10 mouse cellular contexts compared by ENCODE assay signal in the genomic region with DNA sequence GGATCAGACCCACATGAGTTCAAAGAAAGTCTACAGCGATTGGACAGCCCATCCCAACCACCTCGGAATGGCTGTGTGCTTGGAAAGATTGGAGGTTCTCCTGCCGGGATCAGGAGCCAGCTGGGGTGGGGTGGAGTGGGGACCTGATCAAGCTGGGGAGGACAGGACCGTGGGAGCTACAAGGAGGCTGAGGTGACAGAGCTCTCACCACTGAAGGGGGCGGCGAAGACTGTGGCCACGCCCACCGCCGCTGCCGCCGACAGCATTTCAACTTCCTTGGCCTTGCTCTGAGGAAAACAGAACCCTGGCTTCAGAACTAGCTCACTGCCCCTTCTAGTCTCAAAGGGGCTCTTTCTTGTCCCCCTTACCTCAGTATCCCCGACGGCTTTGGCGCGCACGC. TPM values are rescaled to one million over a fixed set of nuclear protein-coding genes. Genes with fewer than 3 reads are reported as not detected.
DNase-seq lines count a peak whose midpoint lies in the region; ATAC-seq and TF ChIP-seq lines count a peak whose summit lies in the region.
"Had no signal": no experiment of that assay in that cellular context is flagged by ENCODE, and none has a peak within 500 bp of the region (broad histone marks: within the 10 kb centered on the region; RNA-seq: fewer than 3 reads in every experiment).

No protein-coding gene starts in this region.

- peak; percentile 34; the same call in 1 of the 2 replicates for ATAC-seq in heart, embryonic 15.5 days (replicated peaks; ENCODE audit: insufficient number of reproducible peaks, insufficient read depth, low FRiP score, low read depth)
- ATAC-seq in midbrain, embryonic 12.5 days (ENCODE audit: low FRiP score, low read depth), result no peak
- ATAC-seq in midbrain, postnatal 0 days (ENCODE audit: low FRiP score), result no peak
- 0 out of 2 replicates have a peak, but pooled peaks have one; percentile 19 for ATAC-seq in intestine, embryonic 15.5 days
- ATAC-seq in stomach, embryonic 15.5 days (ENCODE audit: insufficient read depth, low FRiP score, low read depth), result no peak

- no peak for TF ChIP-seq CTCF in midbrain, postnatal 0 days (IDR thresholded peaks at IDR 0.05)

- H3K4me3 ChIP-seq in heart, embryonic 15.5 days, result 0 out of 2 replicates have a peak overlapping the region, but pooled peaks have one; percentile 0
- no peak overlapping the region for H3K4me3 ChIP-seq in midbrain, embryonic 12.5 days
- H3K4me3 ChIP-seq in midbrain, postnatal 0 days (ENCODE audit: low read depth, low read length), result no peak overlapping the region
- H3K4me3 ChIP-seq in intestine, embryonic 15.5 days (replicated peaks), result no peak overlapping the region
- H3K4me3 ChIP-seq in stomach, embryonic 15.5 days (replicated peaks), result 0 out of 2 replicates have a peak overlapping the region, but pooled peaks have one; percentile 4
- H3K4me3 ChIP-seq: liver, embryonic 13.5 days had no signal

- DNase-seq in heart, postnatal 4 days, result no peak
- no peak for DNase-seq in midbrain, postnatal 0 days (ENCODE audit: low spot score)
- no peak for DNase-seq in urinary bladder, postnatal 14 days (ENCODE audit: low spot score)
- no peak for DNase-seq in gastrocnemius, adult 8-10 months (ENCODE audit: low spot score in 2 of 2)
- DNase-seq: adrenal gland, adult 8-10 months; liver, embryonic 13.5 days had no signal

- peak overlapping the region; percentile 31 for H3K4me2 ChIP-seq in heart, embryonic 15.5 days
- H3K4me2 ChIP-seq in midbrain, embryonic 12.5 days (replicated peaks), result peak overlapping the region; percentile 26; the same call in 1 of the 2 replicates
- no peak overlapping the region for H3K4me2 ChIP-seq in midbrain, postnatal 0 days (ENCODE audit: low read depth, low read length, poor library complexity, severe bottlenecking)
- H3K4me2 ChIP-seq in intestine, embryonic 15.5 days (replicated peaks), result peak overlapping the region; percentile 50
- peak overlapping the region; percentile 43 for H3K4me2 ChIP-seq in stomach, embryonic 15.5 days
- H3K4me2 ChIP-seq: liver, embryonic 13.5 days had no signal

- H3K27ac ChIP-seq in heart, embryonic 15.5 days, result no peak overlapping the region
- no peak overlapping the region for H3K27ac ChIP-seq in midbrain, embryonic 12.5 days (replicated peaks)
- H3K27ac ChIP-seq in midbrain, postnatal 0 days (ENCODE audit: low read depth, low read length), result no peak overlapping the region
- H3K27ac ChIP-seq in intestine, embryonic 15.5 days, result no peak overlapping the region
- no peak overlapping the region for H3K27ac ChIP-seq in stomach, embryonic 15.5 days
- H3K27ac ChIP-seq: liver, embryonic 13.5 days had no signal

- no peak overlapping the region for H3K9ac ChIP-seq in heart, embryonic 15.5 days
- peak overlapping the region; percentile 21; the same call in 1 of the 2 replicates for H3K9ac ChIP-seq in midbrain, embryonic 12.5 days (replicated peaks)
- no peak overlapping the region for H3K9ac ChIP-seq in midbrain, postnatal 0 days (replicated peaks; ENCODE audit: low read length, poor library complexity, severe bottlenecking)
- H3K9ac ChIP-seq in intestine, embryonic 15.5 days, result 0 out of 2 replicates have a peak overlapping the region, but pooled peaks have one; percentile 8
- H3K9ac ChIP-seq in stomach, embryonic 15.5 days, result no peak overlapping the region
- H3K9ac ChIP-seq: liver, embryonic 13.5 days had no signal

- H3K27me3 ChIP-seq in heart, embryonic 15.5 days, result peaks cover 6% of the 10 kb centered on the region; the same call in 1 of the 2 replicates
- peaks cover 41% of the 10 kb centered on the region; the same call in 1 of the 2 replicates for H3K27me3 ChIP-seq in midbrain, embryonic 12.5 days
- no peaks in the 10 kb centered on the region for H3K27me3 ChIP-seq in midbrain, postnatal 0 days (ENCODE audit: insufficient read depth, low read length)
- H3K27me3 ChIP-seq in intestine, embryonic 15.5 days (replicated peaks), result no peaks in the 10 kb centered on the region
- H3K27me3 ChIP-seq in stomach, embryonic 15.5 days (replicated peaks), result no peaks in the 10 kb centered on the region

- H3K9me3 ChIP-seq in heart, embryonic 15.5 days (replicated peaks), result no peaks in the 10 kb centered on the region
- H3K9me3 ChIP-seq in midbrain, embryonic 12.5 days, result no peaks in the 10 kb centered on the region
- no peaks in the 10 kb centered on the region for H3K9me3 ChIP-seq in midbrain, postnatal 0 days (ENCODE audit: low read length)
- no peaks in the 10 kb centered on the region for H3K9me3 ChIP-seq in intestine, embryonic 15.5 days
- H3K9me3 ChIP-seq in stomach, embryonic 15.5 days, result no peaks in the 10 kb centered on the region
- H3K9me3 ChIP-seq: liver, embryonic 13.5 days had no signal

- H3K36me3 ChIP-seq in heart, embryonic 15.5 days, result no peaks in the 10 kb centered on the region
- no peaks in the 10 kb centered on the region for H3K36me3 ChIP-seq in midbrain, embryonic 12.5 days
- H3K36me3 ChIP-seq in midbrain, postnatal 0 days (ENCODE audit: insufficient read depth, low read length), result no peaks in the 10 kb centered on the region
- no peaks in the 10 kb centered on the region for H3K36me3 ChIP-seq in intestine, embryonic 15.5 days
- H3K36me3 ChIP-seq in stomach, embryonic 15.5 days, result no peaks in the 10 kb centered on the region
- H3K36me3 ChIP-seq: liver, embryonic 13.5 days had no signal

- 13% methylated on average over 16 of the region's 16 CpGs for WGBS in heart, embryonic 15.5 days
- WGBS in midbrain, embryonic 12.5 days, result 19% methylated on average over 16 of the region's 16 CpGs
- WGBS in midbrain, postnatal 0 days, result 21% methylated on average over 16 of the region's 16 CpGs
- WGBS in intestine, embryonic 15.5 days, result 14% methylated on average over 16 of the region's 16 CpGs
- WGBS in stomach, embryonic 15.5 days, result 15% methylated on average over 16 of the region's 16 CpGs

- peaks cover 6% of the 10 kb centered on the region for H3K4me1 ChIP-seq in heart, embryonic 15.5 days (replicated peaks)
- no peaks in the 10 kb centered on the region for H3K4me1 ChIP-seq in midbrain, embryonic 12.5 days
- no peaks in the 10 kb centered on the region for H3K4me1 ChIP-seq in midbrain, postnatal 0 days (ENCODE audit: insufficient read depth, low read length)
- H3K4me1 ChIP-seq in intestine, embryonic 15.5 days (replicated peaks), result no peaks in the 10 kb centered on the region; the same call in 1 of the 2 replicates
- H3K4me1 ChIP-seq in stomach, embryonic 15.5 days, result peaks cover 6% of the 10 kb centered on the region; the same call in 1 of the 2 replicates
- H3K4me1 ChIP-seq: liver, embryonic 13.5 days had no signal

RNA-seq across cellular contexts. Expression of gene Clcnka, which starts 3.8 kb away (rescaled TPM):
- 0.05 and 0.06 TPM in 2 replicates for polyA plus RNA-seq in heart, embryonic 15.5 days (2015; fragmentation: Nextera tagmentation; extraction: Ambion mirVana)
- not detected for total RNA-seq in heart, postnatal 4 days (2021)
- not detected in 2 replicates for polyA plus RNA-seq in midbrain, embryonic 12.5 days (2016; fragmentation: Nextera tagmentation; extraction: Ambion mirVana)
- total RNA-seq in midbrain, postnatal 0 days (2014; rRNA removed), result not detected in 2 replicates
- polyA plus RNA-seq in midbrain, postnatal 0 days (2015; fragmentation: Nextera tagmentation; extraction: Ambion mirVana), result 0.07 and 0.12 TPM in 2 replicates
- polyA plus RNA-seq in intestine, embryonic 15.5 days (2015; fragmentation: Nextera tagmentation; extraction: Ambion mirVana), result 0.06 and 0.08 TPM in 2 replicates
- polyA plus RNA-seq in stomach, embryonic 15.5 days (2015; fragmentation: Nextera tagmentation; extraction: Ambion mirVana), result 0.21 and 0.35 TPM in 2 replicates
- total RNA-seq in gastrocnemius, adult 8-10 months (2022), result not detected
- total RNA-seq: adrenal gland, adult 8-10 months had no signal
- polyA plus RNA-seq: liver, embryonic 13.5 days had no signal

RNA-seq across cellular contexts. Expression of gene Clcnkb, which starts 21.1 kb away (rescaled TPM):
- 0.39 and 0.60 TPM in 2 replicates for polyA plus RNA-seq in heart, embryonic 15.5 days (2015; fragmentation: Nextera tagmentation; extraction: Ambion mirVana)
- total RNA-seq in heart, postnatal 4 days (2021), result 1 to 10 TPM in 1 of 2 experiments, under 1 TPM in 1; 0.61 to 1.3 TPM
- polyA plus RNA-seq in midbrain, embryonic 12.5 days (2016; fragmentation: Nextera tagmentation; extraction: Ambion mirVana), result not detected in 2 replicates
- total RNA-seq in midbrain, postnatal 0 days (2014; rRNA removed), result not detected in 2 replicates
- 0.27 and 0.43 TPM in 2 replicates for polyA plus RNA-seq in midbrain, postnatal 0 days (2015; fragmentation: Nextera tagmentation; extraction: Ambion mirVana)
- not detected in 2 replicates for polyA plus RNA-seq in intestine, embryonic 15.5 days (2015; fragmentation: Nextera tagmentation; extraction: Ambion mirVana)
- polyA plus RNA-seq in stomach, embryonic 15.5 days (2015; fragmentation: Nextera tagmentation; extraction: Ambion mirVana), result 0.14 TPM in 1 of 2 replicates, not detected in the other
- under 1 TPM in 2 of 4 experiments, not detected in 2; 0.11 to 0.58 TPM for total RNA-seq in gastrocnemius, adult 8-10 months (2022)
- total RNA-seq: adrenal gland, adult 8-10 months had no signal
- polyA plus RNA-seq: liver, embryonic 13.5 days had no signal

RNA-seq across cellular contexts. Expression of gene Hspb7, which starts 25.8 kb away (rescaled TPM):
- polyA plus RNA-seq in heart, embryonic 15.5 days (2015; fragmentation: Nextera tagmentation; extraction: Ambion mirVana), result 220 and 234 TPM in 2 replicates
- total RNA-seq in heart, postnatal 4 days (2021), result 100 to 1,000 TPM; 865 to 923 TPM
- polyA plus RNA-seq in midbrain, embryonic 12.5 days (2016; fragmentation: Nextera tagmentation; extraction: Ambion mirVana), result 0.13 TPM in 1 of 2 replicates, not detected in the other
- 0.05 TPM in 1 of 2 replicates, not detected in the other for total RNA-seq in midbrain, postnatal 0 days (2014; rRNA removed)
- polyA plus RNA-seq in midbrain, postnatal 0 days (2015; fragmentation: Nextera tagmentation; extraction: Ambion mirVana), result 0.10 and 0.12 TPM in 2 replicates
- 3.0 and 3.1 TPM in 2 replicates for polyA plus RNA-seq in intestine, embryonic 15.5 days (2015; fragmentation: Nextera tagmentation; extraction: Ambion mirVana)
- polyA plus RNA-seq in stomach, embryonic 15.5 days (2015; fragmentation: Nextera tagmentation; extraction: Ambion mirVana), result 2.4 and 2.8 TPM in 2 replicates
- total RNA-seq in gastrocnemius, adult 8-10 months (2022), result 100 to 1,000 TPM; 243 to 314 (median 275) TPM

RNA-seq across cellular contexts. Expression of gene Fam131c, which starts 26.7 kb away (rescaled TPM):
- polyA plus RNA-seq in heart, embryonic 15.5 days (2015; fragmentation: Nextera tagmentation; extraction: Ambion mirVana), result 0.53 and 0.70 TPM in 2 replicates
- total RNA-seq in heart, postnatal 4 days (2021), result under 1 TPM; 0.43 to 0.62 TPM
- 3.5 and 3.8 TPM in 2 replicates for polyA plus RNA-seq in midbrain, embryonic 12.5 days (2016; fragmentation: Nextera tagmentation; extraction: Ambion mirVana)
- 105 and 119 TPM in 2 replicates for total RNA-seq in midbrain, postnatal 0 days (2014; rRNA removed)
- 56.7 and 60.2 TPM in 2 replicates for polyA plus RNA-seq in midbrain, postnatal 0 days (2015; fragmentation: Nextera tagmentation; extraction: Ambion mirVana)
- 2.0 and 2.3 TPM in 2 replicates for polyA plus RNA-seq in intestine, embryonic 15.5 days (2015; fragmentation: Nextera tagmentation; extraction: Ambion mirVana)
- polyA plus RNA-seq in stomach, embryonic 15.5 days (2015; fragmentation: Nextera tagmentation; extraction: Ambion mirVana), result 2.8 and 3.9 TPM in 2 replicates
- under 1 TPM in 2 of 4 experiments, not detected in 2; 0.17 to 0.27 TPM for total RNA-seq in gastrocnemius, adult 8-10 months (2022)

RNA-seq across cellular contexts. Expression of gene Srarp, which starts 41.2 kb away (rescaled TPM):
- polyA plus RNA-seq in heart, embryonic 15.5 days (2015; fragmentation: Nextera tagmentation; extraction: Ambion mirVana), result not detected in 2 replicates
- not detected for total RNA-seq in heart, postnatal 4 days (2021)
- 0.20 TPM in 1 of 2 replicates, not detected in the other for polyA plus RNA-seq in midbrain, embryonic 12.5 days (2016; fragmentation: Nextera tagmentation; extraction: Ambion mirVana)
- total RNA-seq in midbrain, postnatal 0 days (2014; rRNA removed), result 1.9 and 4.5 TPM in 2 replicates
- 0.52 and 0.76 TPM in 2 replicates for polyA plus RNA-seq in midbrain, postnatal 0 days (2015; fragmentation: Nextera tagmentation; extraction: Ambion mirVana)
- not detected in 2 replicates for polyA plus RNA-seq in intestine, embryonic 15.5 days (2015; fragmentation: Nextera tagmentation; extraction: Ambion mirVana)
- polyA plus RNA-seq in stomach, embryonic 15.5 days (2015; fragmentation: Nextera tagmentation; extraction: Ambion mirVana), result not detected in 2 replicates
- total RNA-seq in gastrocnemius, adult 8-10 months (2022), result under 1 TPM in 3 of 4 experiments, not detected in 1; 0.32 to 0.54 (median 0.36) TPM
- polyA plus RNA-seq: liver, embryonic 13.5 days had no signal

Comparison
In these comparisons a context has a peak if more than half of its experiments do, and no peak if none do; other contexts are left out.
1. H3K9ac ChIP-seq: peak in midbrain, embryonic 12.5 days (single experiment) and intestine, embryonic 15.5 days (single experiment); none in heart, embryonic 15.5 days (single experiment), midbrain, postnatal 0 days (single experiment) and stomach, embryonic 15.5 days (single experiment).
2. ATAC-seq: peak in heart, embryonic 15.5 days (single experiment) and intestine, embryonic 15.5 days (single experiment); none in midbrain, embryonic 12.5 days (single experiment), midbrain, postnatal 0 days (single experiment) and stomach, embryonic 15.5 days (single experiment).
3. H3K4me3 ChIP-seq: peak in heart, embryonic 15.5 days (single experiment) and stomach, embryonic 15.5 days (single experiment); none in midbrain, embryonic 12.5 days (single experiment), midbrain, postnatal 0 days (single experiment) and intestine, embryonic 15.5 days (single experiment).
4. RNA of gene Hspb7, which starts 25.8 kb away (polyA plus RNA-seq): 220 to 234 TPM in heart, embryonic 15.5 days; 3.0 to 3.1 TPM in intestine, embryonic 15.5 days, 2.4 to 2.8 TPM in stomach, embryonic 15.5 days, 0.13 TPM in midbrain, embryonic 12.5 days and 0.10 to 0.12 TPM in midbrain, postnatal 0 days; every median in the first group is over 10 times any median in the second.